Mouse (Mus musculus): Measurements from ENCODE around the gene Ankar.

- TF ChIP-seq POLR2AphosphoS5 (IDR thresholded peaks at IDR 0.05; ENCODE audit: insufficient replicate concordance, low read depth, low read length) (peak; percentile 31; the same call in 1 of the 2 replicates), CTCF (IDR thresholded peaks at IDR 0.05; ENCODE audit: low read depth, low read length) (no peak), TAL1 (conservative IDR thresholded peaks at IDR 0.05; ENCODE audit: low read depth, low read length) (no peak), GATA1 (IDR thresholded peaks at IDR 0.05; ENCODE audit: borderline replicate concordance, low read length) (no peak)
Measured at GRCm38 (mm10) chr1:72733191-72733691, 32.9 kb upstream of the Ankar start.

All from G1E (cell line).